Mouse (Mus musculus): ENCODE data around the gene Map4k2.

The Map4k2 gene

DNA sequence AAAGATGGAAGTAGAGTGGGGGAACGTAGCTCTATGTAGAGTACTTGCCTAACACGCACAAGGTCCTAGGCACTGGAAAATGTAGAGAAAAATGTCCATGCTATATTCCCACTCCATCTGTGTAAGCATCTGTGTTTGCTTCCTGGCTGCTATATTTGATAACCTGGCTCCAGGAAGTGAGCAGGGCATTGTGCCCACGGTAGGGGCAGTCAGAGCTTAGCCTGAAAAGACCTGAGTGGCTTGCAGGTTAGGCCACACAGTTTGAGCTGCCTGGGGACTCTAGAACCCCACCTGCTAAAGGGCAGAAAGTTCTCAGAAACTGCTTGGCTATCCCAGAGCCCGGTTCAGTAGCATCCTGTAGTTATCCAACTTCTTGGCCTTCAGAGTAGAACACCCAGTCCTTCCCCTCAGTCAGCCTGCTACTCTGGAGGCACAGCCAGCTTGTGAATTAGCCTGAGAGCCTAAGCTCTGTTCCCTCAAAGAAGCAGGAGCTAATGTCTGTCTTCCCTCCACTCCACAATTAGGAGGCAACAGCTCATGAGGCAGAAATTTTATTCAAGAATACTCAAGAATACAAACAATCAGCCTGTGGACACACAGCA, 41.5 kb downstream of the Map4k2 start:
- DNase-seq, result no peak

DNA sequence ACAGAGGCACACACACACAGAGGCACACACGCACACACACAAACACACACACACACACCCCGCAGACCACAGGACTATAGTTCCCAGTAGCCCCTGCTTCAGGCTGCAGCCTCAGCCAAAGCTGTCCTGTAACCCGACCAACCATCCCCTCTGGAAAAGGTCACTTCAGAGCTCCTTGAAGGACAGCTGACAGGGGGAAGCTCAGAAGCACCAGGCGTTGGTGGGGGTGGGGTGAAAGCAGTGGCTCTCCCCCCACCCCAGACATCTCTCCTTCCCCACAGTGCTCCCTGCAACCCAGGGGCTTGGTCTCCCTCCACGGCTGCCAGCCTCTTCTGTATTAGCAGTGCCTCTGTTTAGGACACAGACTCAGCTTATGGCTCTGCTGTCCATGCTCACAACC, 42.5 kb downstream of the Map4k2 start:
- DNase-seq, result no peak

DNA sequence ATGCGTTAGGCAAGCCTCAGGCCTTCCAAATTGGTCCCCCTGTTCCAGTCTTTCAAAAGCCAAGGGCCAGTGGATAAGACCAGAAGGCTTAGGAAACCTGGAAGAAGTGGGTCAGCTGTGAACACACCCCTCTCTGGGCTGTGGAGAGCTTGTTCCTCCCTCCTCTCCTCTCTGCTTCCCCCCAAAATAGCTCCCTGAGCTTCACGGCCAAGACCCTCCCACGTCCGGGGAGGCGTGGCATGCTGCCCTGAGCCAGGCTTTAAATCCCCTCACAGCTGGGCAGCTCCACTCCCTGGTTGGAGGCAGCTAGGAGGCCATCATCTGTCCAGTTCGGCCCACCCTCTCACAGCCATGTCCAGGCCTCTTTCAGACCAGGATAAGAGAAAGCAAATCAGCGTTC, 43.2 kb downstream of the Map4k2 start, which contains the start of gene Pygm:
Gene Pygm, plus strand, starts transcription at position 272 of the 400 bp plus-strand sequence.
- no peak for DNase-seq

DNA sequence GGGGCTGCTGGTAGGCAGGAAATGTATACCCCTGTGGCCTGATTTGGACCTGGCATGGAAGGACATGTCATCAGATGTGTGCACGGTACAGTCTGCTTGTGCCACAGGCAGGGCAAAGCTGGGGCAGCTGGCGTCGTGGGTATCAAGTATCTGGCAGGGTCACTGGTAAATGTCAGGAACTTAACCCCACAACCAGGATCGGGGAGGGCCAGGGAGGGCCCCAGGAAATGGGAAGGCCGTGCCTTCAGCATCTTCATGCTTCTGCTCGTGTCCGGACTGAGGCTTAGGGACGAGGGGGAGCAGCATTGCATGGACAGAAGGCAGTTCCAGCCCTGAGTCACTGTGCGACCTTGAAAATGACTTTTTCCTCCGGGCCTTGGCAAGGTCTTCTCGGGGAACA, 44.0 kb downstream of the Map4k2 start:
- DNase-seq, result no peak

DNA sequence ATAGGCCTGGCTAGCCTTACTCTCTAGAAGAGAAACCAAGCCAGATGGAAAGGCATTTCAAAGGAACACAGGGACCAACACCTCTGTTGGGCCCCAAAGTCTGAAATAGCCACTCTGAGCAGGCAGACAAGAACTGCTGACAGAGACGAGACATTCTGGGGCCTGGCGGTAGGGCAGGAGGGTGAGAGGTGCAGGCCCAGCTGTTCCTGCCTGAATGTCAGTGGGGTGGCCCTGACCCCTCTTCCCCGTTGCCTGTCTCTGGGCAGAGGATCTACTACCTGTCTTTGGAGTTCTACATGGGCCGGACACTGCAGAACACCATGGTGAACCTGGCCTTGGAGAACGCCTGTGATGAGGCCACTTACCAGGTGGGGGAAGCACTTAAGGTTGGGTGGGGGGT, 44.5 kb downstream of the Map4k2 start:
- no peak for DNase-seq

DNA sequence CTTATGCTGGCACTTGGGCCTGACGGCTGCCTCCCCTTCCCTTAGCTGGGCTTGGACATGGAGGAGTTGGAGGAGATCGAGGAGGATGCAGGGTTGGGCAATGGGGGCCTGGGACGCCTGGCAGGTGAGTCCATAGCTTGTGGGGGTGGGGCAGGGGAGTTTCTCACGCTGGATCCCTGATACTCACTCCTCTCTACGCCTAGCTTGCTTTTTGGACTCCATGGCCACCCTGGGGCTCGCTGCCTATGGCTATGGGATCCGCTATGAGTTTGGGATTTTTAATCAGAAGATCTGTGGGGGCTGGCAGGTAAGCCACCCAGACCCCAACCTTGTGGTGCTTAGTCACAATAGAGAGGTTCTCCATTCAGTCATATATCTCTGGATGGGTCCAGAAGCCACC, 44.9 kb downstream of the Map4k2 start:
- no peak for DNase-seq

DNA sequence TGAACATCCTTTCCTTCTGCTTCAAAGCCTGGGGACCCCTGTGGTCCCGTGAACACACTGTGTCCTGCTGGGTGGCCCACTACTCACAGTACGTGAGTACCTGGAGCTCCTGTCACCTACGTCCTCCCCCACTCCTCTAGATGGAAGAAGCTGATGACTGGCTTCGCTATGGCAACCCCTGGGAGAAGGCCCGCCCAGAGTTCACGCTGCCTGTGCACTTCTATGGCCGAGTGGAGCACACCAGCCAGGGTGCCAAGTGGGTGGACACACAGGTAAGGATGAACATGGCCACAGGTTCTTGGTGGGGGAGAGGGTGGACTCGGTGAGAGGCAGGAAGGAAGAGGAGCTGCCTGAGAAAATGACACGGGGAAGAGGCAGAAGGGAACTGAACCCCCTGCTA, 45.3 kb downstream of the Map4k2 start:
- no peak for DNase-seq

DNA sequence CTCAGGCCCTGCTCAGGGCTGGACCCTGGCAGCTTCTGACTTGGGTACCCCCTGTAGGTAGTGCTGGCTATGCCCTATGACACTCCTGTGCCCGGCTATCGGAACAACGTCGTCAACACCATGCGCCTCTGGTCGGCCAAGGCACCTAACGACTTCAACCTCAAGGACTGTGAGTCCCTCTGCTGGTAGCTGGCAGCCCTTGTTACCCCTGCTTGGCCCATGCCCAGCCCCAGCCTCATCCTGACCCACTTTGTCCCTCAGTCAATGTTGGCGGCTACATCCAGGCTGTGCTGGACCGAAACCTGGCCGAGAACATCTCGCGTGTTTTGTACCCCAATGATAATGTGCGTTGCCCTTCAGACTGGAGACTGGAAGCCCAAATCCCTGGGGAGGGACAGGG, 47.1 kb downstream of the Map4k2 start:
- DNase-seq, result no peak

DNA sequence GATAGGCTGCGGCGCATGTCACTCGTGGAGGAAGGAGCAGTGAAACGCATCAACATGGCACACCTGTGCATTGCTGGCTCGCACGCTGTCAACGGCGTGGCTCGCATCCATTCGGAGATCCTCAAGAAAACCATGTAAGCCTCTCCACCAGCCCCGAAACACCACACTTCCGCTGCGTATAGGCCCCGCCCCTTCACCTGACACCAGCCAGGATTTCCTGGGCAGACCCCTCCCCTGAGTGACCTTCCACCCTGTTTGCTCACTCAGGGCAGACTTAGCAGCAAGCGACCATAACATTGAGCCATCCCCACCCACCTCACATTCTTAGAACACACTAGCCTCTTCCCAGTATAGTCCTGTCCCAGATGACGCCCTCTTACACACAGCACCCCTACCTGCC, 48.9 kb downstream of the Map4k2 start:
- peak; percentile 77 for DNase-seq

DNA sequence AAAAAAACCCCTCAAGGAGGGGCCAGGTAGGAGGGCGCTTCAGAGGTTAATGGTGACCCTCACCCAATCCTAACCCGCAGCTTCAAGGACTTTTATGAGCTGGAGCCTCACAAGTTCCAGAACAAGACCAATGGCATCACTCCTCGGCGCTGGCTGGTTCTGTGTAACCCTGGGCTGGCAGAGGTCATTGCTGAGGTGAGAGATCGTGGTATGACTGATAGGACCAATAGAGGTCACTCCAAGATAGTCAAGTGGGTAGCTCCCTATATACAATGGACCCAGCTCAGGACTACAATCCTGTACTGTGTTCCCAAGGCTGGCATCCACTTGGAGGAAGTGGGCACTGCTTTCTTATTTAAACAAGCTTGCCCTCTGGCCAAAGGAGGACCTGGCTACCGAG, 49.3 kb downstream of the Map4k2 start:
- no peak for DNase-seq

DNA sequence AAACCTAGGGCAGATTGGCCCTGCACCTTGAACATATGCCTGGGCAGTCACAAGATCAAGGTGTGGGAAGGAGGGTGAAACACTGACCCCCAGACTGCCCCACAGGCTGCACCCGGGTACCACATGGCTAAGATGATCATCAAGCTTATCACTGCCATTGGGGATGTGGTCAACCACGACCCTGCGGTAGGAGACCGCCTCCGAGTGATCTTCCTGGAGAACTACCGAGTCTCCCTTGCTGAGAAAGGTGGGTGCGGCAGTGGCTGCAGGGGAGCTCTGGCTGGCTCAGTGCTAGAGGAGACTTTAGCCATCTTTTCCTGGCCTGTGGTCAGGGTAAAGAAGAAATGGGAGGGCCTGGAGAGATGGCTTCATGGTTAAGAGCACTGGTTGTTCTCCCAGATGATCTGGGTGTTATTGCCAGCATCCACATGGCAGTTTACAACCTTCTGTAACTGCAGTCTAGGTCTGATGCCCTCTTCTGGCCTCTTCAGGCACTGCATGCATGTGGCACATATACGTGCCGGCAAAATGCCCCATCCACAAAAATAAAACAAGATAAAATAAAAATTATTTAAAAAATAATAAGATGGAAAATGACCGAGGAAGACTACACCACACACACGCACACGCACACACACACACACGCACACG, 51.9 kb downstream of the Map4k2 start:
- peak; percentile 42 for DNase-seq

DNA sequence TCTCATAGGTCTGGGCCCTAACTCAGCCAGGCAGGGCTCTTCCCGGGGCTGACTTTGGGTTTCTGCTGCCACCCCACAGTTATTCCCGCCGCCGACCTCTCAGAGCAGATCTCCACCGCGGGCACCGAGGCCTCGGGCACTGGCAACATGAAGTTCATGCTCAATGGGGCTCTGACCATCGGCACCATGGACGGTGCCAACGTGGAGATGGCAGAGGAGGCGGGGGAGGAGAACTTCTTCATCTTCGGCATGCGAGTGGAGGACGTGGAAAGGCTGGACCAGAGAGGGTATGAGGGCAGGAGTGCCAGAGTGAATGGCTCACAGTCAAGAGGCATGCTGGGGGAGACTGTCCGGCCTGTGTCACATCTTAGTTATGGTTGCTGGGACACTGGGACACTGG, 52.7 kb downstream of the Map4k2 start:
- DNase-seq, result no peak

DNA sequence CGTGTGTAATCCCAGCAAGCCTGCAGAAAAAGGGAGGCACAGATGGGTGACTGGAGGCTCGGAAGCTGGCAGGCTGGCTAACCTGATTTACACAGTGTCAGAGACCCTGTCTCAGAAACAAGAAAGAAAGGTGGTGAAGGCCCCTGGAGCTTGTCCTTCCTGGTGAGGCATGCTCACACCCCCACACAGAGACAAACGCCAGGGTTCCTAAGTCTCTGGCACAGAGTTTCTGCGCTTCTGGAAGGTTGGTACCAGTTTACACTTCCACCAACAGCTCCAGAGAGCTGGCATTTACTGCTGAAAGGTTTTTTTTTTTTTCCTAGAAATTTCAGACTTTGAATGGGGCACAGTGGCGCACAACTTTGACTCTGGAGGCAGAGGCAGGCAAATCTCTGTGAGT, 55.3 kb downstream of the Map4k2 start:
- no peak for DNase-seq

DNA sequence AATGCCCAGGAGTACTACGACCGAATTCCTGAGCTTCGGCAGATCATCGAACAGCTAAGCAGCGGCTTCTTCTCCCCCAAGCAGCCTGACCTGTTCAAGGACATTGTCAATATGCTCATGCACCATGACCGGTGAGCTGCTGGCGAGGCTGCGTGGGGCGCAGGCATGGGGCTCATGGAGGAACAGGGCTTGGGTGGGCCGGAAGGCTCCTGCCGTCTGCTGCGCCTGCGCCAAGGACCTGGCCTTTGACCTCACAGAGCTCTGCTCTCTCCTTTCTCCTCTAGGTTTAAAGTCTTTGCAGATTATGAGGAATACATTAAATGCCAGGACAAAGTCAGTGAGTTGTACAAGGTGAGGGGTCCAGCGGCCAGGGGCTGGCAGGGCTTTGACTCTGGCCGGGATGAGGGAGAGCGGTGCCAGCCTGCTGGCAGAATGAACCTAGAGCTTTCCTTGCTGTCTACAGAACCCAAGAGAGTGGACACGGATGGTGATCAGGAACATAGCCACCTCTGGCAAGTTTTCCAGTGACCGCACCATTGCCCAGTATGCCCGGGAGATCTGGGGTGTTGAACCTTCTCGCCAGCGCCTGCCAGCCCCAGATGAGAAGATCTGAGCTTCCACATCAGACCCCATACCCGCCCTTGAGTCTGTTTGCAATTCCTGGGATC, 56.8 kb downstream of the Map4k2 start:
- DNase-seq, result peak; percentile 26

DNA sequence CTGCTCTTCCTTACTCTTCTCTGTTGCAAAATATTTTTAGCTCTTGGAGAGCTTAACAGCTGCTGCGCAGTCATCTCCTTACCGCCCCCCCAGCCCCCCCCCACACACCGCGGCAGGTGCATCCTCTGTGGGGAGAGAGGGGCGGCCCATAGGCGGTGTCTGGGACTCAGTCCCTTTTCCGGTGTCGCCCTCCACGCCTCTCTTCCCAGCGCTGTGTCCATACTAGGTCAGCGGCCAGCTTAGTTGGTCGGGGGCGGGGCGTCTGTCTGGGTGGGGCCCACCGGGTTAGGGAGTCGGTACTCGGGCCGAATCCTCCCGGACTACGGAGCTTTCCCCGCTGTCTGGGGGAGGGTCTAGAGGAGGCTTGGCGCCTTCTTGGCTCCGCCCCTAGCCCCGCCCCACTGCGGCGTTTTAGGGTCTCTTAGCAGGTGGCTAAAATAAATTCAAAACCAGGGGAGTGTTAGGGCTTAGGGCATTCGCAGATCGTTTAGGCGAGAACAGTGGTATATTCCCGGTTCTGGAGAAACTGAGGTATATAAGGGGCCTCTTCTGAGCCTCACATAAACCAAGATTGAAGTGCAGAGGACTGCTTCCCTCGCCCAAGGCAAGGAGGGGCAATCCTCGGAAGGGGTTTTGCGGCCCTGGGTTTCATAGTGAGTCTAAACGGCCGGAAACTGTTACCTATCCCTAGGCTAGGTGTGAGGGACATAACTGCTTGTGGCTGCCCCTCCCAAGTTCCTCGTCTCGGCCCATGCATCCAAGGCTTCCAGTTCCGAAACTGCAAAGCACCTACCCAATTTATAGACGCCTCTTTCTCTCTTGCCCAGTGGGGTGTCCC, 57.7 kb downstream of the Map4k2 start:
- peak; percentile 95 for DNase-seq

DNA sequence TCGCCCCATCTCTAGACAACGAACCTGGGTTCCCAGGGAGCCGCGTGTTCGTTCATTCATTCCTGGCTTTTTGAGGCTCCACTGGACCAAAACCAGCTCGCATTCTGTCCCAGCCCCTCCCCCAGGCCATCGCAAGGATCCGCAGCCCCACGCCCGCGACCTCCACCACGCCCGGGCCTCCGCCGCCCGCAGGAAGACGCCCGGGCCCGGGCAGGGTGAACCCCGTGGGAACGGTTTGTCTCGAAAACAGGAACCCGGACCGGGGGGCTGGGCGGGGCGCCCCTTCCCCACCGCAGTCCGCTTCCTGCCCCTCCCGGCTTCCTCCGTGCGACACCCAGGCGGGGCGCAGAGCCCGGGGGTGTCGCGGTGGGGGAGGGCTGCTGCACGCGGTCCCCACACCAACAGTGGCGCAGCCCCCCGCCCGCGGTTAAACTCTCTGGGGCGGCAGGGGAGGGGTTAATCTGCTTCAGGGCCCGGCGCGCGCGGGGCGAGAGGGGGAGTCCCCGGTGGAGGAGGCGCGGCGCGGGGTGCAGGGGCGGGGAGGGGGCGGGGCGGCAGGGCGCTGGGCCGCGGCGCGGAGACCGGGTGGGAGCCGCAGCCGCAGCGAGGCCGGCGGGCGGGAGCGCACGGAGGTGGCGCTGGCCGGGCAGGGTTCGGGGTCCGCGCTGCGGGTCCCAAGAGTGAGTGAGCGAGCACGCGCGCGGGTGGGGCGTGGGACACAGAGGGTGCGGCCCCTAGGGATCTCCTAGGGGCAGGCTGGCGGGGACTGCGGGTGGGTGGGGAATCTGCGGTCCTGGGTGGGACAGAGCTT, 58.6 kb downstream of the Map4k2 start, which contains the start of gene Rasgrp2:
Gene Rasgrp2, plus strand, starts transcription at position 56 of the 811 bp plus-strand sequence.
- DNase-seq, result peak; percentile 97

DNA sequence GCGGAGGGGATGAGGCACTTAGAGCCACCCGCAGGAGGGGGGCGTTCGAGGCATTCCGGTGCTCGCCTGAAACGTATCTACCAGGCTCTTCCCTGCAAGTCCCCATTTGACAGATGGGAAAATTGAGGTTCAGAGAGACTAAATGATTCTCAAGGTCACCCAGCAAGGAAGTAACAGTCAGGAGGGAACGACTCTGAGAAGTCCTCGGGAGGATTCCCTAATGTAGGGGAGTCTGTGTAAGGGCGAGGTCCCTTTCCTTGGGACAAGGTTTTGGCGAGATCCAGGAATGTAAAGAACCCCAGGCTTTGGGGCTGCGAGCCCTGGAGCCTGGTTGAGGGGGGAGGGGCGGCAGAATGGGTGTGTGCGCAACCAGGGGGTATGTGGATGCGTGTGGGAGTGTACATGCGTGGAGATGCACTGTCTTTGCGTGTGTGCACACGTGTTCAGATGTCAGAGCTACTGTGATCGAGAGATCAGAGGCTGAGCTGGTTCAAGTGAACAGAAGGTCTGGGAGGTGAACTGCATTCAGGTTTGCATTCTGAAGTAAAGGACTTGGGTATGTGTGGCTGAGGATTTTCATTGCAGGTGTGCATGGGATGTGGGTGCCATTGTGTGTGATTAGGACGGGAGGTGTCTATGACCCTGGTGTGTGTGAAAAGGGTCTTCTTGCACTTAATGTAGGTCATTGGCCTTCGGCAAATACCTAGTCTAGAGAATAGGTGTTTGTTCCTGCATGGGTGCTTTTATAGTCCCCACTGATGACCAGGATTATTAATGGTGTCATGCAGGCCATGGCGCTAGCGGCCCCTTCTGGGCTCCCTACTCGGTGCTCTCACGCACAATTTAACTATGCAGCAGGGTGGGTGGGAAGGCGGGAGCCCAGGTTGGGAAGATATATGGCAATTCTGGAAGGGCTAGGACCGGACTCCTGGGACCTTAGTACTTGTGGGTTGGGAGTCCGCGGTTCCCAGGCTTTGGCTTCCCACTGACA, 59.5 kb downstream of the Map4k2 start:
- DNase-seq, result peak; percentile 69

DNA sequence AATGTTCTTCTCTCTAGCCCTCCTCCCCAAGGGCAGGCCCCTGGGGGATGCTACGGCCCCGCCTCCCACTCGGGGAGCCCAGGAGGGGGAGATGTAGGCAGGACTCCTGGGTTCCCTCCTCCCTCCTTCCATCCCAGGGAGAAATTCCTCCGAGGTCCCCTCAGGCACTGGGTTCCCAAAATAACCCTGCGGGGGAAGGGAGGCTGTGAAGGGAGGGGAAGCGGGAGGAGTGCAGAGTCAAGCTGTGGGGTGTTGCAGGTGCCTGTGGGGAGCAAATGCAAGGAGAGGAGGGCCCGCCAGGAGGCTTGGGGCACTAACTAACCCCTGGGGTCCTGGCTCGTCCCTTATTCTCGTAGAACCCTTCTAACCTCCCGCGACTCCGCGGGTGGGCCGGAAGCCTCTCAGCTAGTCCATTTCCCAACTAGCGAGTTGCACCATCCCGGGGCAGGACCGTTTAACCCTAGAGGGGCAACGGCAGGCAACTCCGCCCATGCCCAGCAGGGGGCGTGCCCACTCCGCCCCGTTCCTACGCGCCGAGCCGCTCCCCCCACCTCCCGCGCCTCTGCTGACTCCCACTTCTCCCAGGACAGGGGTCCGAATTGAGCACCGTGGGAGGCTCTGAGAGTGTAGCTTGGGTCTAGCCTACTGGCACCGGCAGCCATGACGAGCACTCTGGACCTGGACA, 60.3 kb downstream of the Map4k2 start:
- DNase-seq, result peak; percentile 92

DNA sequence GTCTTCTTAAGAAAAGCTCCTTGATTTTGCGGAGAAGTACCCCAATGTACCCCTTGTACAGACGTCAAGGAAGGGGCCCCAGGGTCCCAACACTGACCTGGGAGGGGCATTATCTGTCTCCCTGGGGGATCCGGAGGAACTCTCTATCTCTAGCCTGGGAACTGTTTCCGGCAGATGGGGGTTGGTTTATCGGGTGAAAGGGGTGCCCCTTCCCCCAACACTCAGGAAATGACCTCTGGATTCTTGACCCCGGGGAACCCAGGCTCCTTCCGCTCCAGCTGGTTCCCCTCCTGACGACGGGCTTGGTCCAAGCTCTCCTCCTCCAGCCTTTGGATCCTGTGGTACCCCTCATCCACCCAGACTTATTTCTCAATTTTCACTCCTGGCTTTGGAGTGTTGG, 61.0 kb downstream of the Map4k2 start:
- DNase-seq, result no peak

DNA sequence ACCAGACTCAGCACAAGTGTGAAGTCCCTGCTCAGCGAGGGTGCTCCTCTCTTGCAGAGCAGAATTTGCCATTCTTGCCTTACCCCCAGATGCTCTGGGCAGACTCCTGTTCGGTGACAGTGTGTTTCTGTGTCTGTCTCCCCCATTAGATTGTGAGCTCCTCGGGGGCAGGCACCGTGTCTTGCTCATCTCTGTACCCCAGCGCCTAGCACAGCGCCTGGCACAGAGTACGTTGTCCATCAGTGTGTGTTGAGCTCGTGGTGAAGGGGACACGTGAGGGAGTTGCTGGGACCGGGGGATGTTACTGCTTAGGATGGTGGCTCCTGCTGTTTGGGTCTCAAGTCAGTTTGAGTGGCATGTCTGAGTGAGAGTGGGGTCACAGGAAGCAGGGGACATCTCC, 62.9 kb downstream of the Map4k2 start:
- no peak for DNase-seq
